Mouse (Mus musculus) kidney, adult 11 months (tissue): ENCODE data around the gene Slc11a1.

ENCODE experiments used
- DNase-seq: peaks from one replicate; pipeline ENCODE4 v3.0.0; 2022

The Slc11a1 gene

DNA sequence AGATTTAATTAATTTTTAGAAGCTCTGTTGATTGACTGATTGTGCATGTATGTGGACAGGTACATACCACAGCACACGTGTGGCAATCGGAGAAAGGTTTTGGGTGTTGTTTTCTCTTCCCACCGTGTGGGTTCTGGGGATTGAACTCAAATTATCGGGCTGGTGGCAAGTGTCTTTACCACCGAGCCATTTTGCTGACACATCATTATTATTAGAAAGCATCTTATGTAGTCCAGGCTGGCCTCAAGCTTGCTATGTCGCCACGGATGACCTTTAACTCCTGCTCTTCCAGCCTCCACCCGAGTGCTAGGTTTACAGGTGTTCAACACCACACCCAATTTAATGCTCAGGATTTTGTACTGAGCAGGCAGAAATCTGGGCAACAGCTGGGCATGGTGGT is 37.7 kb downstream of the Slc11a1 start:
- DNase-seq, result no peak

DNA sequence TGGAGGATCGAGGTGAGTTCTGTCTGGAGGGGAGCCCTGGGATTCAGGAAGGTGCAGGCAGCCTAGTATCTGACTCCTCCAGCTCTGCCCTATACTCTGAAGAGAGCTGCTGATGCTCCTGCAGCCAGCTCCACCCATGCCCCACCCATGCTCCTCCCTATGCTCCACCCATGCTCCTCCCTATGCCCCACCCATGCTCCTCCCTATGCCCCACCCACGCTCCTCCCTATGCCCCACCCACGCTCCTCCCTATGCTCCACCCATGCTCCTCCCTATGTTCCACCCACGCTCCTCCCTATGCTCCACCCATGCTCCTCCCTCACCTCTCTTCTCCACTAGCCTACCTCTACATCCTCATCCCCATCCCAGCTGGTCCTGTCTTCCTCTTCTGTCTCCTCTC is 40.1 kb downstream of the Slc11a1 start:
- DNase-seq, result peak; percentile 61

DNA sequence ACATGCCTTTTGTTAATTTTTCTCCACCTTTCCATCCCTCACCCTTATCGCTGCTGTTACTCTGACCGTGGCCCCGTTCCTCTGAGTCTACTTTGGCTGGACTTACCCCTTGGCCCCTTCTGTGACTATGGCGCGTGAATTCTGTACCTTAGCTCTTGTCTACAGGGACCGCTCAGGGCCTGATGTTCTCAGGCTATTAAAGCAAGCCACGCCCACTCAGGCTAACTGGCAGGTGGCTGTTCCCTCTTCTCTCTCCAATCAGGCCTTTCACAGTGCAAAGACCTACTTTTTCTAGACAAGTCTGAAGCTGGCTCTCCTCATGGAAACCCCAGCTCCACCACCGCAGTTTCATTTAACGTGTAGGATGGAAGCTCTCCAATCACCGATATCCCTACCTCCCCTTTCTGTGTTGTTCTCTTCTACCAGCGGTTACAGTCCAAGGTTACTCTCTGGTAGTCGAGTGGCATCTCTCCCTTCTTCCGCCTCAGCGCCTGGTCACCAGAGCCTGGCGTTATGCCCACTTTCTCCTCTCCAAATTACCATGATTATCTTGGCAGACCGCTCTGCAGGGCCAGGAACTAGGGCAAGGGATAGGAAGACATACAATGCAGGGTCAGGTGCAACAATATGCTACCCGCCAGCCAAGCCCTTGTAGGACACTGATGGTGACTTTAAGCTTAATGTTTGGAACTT is 43.9 kb downstream of the Slc11a1 start:
- peak; percentile 47 for DNase-seq

DNA sequence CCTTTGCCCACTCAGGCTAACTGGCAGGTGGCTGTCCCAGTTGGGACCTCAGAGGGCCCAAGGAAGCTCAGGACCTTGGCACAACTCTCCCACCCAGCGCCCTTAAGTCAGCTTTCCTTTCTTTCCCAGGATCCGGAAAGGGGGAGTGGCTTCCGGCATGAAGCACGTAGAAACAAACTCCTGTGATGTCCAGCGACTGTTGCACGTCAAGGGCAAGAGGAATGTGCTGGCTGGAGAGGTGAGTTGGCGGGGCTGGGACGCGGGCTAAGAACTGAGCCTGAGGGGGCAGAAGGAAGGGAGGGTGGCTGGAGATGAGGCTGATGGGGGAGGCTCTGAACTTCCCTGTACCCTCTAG is 44.4 kb downstream of the Slc11a1 start:
- DNase-seq, result no peak

DNA sequence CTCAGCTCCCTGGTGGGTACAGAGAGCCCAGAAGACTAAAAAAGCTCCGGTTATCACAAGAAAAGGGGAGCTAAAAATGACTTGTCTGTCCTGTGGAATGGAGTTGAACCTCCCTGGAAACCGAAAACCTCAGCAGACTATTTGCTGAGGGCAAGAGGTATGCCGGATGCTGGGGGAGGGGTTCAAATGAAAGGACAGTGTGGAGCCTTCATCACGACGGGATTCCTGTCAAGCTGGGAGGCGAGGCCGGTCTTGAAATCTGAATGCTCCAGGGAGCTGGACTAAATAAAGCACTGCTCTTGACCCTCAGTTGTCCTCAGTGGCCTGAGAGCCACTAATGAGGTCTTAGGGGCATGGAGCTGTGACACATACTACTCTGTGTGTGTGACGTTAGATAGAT is 48.2 kb downstream of the Slc11a1 start:
- no peak for DNase-seq

DNA sequence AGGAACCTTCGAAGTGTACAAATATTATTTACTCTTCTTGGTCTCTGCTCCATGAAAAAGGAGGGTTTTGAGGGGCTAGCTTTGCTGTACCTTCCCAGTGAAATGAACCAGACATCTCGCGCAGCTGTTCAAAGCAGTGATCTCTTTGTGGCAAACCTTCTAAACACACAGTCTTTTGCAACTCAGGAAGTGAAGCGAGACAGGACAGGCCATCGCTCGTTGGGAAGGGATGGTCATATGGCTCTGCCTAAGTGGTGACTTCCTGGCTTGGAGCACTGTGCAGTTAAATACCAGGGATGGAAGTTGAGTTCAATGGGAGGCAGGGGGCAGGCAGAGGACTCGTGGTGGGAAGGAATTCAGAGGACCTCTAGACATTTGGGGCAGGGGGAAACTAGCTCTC is 50.9 kb downstream of the Slc11a1 start:
- no peak for DNase-seq

DNA sequence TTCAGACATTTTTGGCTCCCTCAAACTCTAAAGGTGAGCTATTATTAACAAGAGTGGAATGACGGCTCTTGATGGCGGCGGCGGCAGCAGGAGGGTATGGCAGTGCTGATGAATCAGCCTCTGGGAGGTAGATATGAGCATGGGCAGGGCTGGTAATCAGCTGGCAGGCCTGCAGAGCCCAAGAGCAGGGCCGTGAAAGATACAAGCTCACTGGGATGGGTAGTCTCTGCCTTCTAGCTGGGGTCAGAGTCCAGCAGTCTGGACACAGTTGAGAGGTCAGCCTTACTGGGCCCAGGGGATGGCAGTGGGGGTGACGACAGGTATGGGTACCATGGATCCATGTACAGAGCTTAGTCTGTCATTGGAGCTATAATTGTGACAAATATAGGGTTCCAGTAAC is 58.2 kb downstream of the Slc11a1 start:
- DNase-seq, result peak; percentile 38

DNA sequence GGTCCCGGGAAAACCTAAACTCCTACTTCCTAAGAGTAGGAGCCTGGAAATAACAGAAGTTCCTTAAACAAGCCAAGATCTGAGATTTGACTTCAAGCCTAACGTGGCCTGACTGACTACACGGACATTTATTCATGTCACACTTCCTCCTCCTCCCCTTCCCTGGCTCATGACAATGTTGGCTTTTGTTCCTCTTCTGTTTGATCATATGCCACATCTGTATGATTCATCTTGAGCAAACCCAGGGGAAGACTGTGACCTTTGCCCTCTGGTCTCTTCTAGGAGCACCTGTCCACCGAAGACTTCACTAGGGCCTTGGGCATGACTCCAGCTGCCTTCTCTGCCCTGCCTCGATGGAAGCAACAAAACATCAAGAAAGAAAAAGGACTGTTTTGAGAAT is 59.6 kb downstream of the Slc11a1 start:
- no peak for DNase-seq

DNA sequence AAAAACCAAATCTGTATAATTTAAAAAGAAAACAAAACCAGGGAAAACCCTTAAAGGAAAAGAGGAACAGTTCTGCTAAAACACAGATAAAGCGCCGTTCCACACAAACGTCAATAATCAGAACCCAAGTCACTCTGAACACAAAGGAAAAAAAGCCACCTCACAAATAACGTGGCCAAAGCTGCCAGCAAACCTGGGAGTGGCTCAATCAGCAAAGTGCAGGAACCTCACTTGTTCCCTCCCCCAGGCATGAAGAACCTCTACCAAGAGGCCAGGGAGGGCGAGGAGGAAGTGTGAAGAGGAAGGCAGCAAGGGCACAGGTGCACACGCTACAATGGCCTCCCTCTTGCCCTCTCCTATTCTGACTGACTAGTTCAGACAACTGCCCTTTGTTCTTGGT is 60.6 kb downstream of the Slc11a1 start:
- DNase-seq, result no peak
